Mouse (Mus musculus) stomach, embryonic 16.5 days (tissue): Measurements from ENCODE around the gene Spag9. TPM values are rescaled to one million over a fixed set of nuclear protein-coding genes. Genes with fewer than 3 reads are reported as not detected.

Source experiments
- ATAC-seq: fragments of 200-750 bp; cut with Nextera tagmentation; 2 replicates; pipeline ENCODE4 v1.8.0; 2017; ENCODE audit warnings: moderate number of reproducible peaks, moderate TSS enrichment; ENCODE audit not compliant: insufficient read depth, low FRiP score
- H3K27ac ChIP-seq: fragments of 300-500 bp; sonication (generic); 2 replicates; pipeline ENCODE4 v1.5.1; 2014; ENCODE audit warnings: low read length
- H3K27me3 ChIP-seq: fragments of 300-500 bp; sonication (generic); 2 replicates; pipeline ENCODE4 v1.6.1; 2014; ENCODE audit warnings: low read length, control low read depth, mixed read lengths; ENCODE audit not compliant: control insufficient read depth, insufficient read depth
- H3K36me3 ChIP-seq: fragments of 300-500 bp; sonication (generic); 2 replicates; pipeline ENCODE4 v1.6.1; 2014; ENCODE audit warnings: low read length; ENCODE audit not compliant: control insufficient read depth, insufficient read depth
- H3K4me1 ChIP-seq: fragments of 300-500 bp; sonication (generic); 2 replicates; pipeline ENCODE4 v1.6.1; 2014; ENCODE audit warnings: low read length, control low read depth, mixed read lengths; ENCODE audit not compliant: control insufficient read depth, insufficient read depth
- H3K4me2 ChIP-seq: fragments of 300-500 bp; sonication (generic); 2 replicates; pipeline ENCODE4 v1.6.1; 2014; ENCODE audit warnings: low read depth, low read length, mixed read lengths
- H3K4me3 ChIP-seq: fragments of 300-500 bp; sonication (generic); replicated peaks from 2 replicates; pipeline ENCODE4 v1.5.1; 2014; ENCODE audit warnings: mild to moderate bottlenecking, low read length
- H3K9ac ChIP-seq: fragments of 300-500 bp; sonication (generic); 2 replicates; pipeline ENCODE4 v1.6.1; 2014; ENCODE audit warnings: low read length
- H3K9me3 ChIP-seq: fragments of 300-500 bp; sonication (generic); replicated peaks from 2 replicates; pipeline ENCODE4 v1.6.1; 2016; ENCODE audit warnings: low read length, control low read depth; ENCODE audit not compliant: control insufficient read depth
- WGBS: fragments of 180-500 bp; shearing (Covaris S2); extraction: QIAGEN DNeasy Blood & Tissue Kit; methylation state at CpG from one replicate; pipeline ENCODE4 v1.1.7; 2014; 5-methylcytosine and 5-hydroxymethylcytosine counted together
- polyA plus RNA-seq: library from polyadenylated mRNA; unstranded; fragments of >200 nt; fragmentation: Nextera tagmentation; extraction: Ambion mirVana; gene quantifications from 2 replicates; pipeline ENCODE4 v1.2.1, GENCODE M21; 2015

The Spag9 gene
- polyA plus RNA-seq, 1 experiment from 2014 or later, result 31.0 TPM

GRCm38 (mm10) chr11:94140540-94140939, 144.6 kb downstream of the Spag9 start:
- H3K4me2 ChIP-seq, result no peak overlapping the region
- H3K9ac ChIP-seq, result no peak overlapping the region
- H3K9me3 ChIP-seq, result no peaks in the 10 kb centered on the region
- 67% methylated on average over 3 of the region's 3 CpGs for WGBS
- no peaks in the 10 kb centered on the region for H3K27me3 ChIP-seq
- no peaks in the 10 kb centered on the region for H3K36me3 ChIP-seq
- H3K4me3 ChIP-seq, result no peak overlapping the region
- H3K4me1 ChIP-seq, result peaks cover 28% of the 10 kb centered on the region
- H3K27ac ChIP-seq, result no peak overlapping the region
- ATAC-seq, result no peak

GRCm38 (mm10) chr11:94141564-94141963, 145.7 kb downstream of the Spag9 start:
- no peaks in the 10 kb centered on the region for H3K36me3 ChIP-seq

GRCm38 (mm10) chr11:94143336-94143735, 147.4 kb downstream of the Spag9 start:
- H3K4me1 ChIP-seq, result peaks cover 9% of the 10 kb centered on the region; the same call in 1 of the 2 replicates
- 70% methylated on average over 2 of the region's 2 CpGs for WGBS
- no peak overlapping the region for H3K9ac ChIP-seq
- no peaks in the 10 kb centered on the region for H3K9me3 ChIP-seq
- no peaks in the 10 kb centered on the region for H3K36me3 ChIP-seq
- ATAC-seq, result no peak
- H3K27ac ChIP-seq, result no peak overlapping the region
- H3K4me2 ChIP-seq, result no peak overlapping the region
- H3K27me3 ChIP-seq, result no peaks in the 10 kb centered on the region
- H3K4me3 ChIP-seq, result no peak overlapping the region

More at GRCm38 (mm10) chr11:94141564-94141963, 145.7 kb downstream of the Spag9 start:
- Histone ChIP-seq H3K9me3 (no peaks in the 10 kb centered on the region), H3K4me3 (no peak overlapping the region), H3K9ac (no peak overlapping the region), H3K27ac (no peak overlapping the region), H3K4me1 (peaks cover 27% of the 10 kb centered on the region), H3K4me2 (no peak overlapping the region), H3K27me3 (no peaks in the 10 kb centered on the region)
- WGBS, result 51% methylated on average over 3 of the region's 3 CpGs
- ATAC-seq, result no peak

GRCm38 (mm10) chr11:94144771-94145539, 149.1 kb downstream of the Spag9 start:
- WGBS, result 50% methylated on average over 11 of the region's 11 CpGs
- H3K9me3 ChIP-seq, result no peaks in the 10 kb centered on the region
- H3K4me2 ChIP-seq, result 0 out of 2 replicates have a peak overlapping the region, but pooled peaks have one; percentile 11
- peak; percentile 74; the same call in 1 of the 2 replicates for ATAC-seq
- H3K27ac ChIP-seq, result peak overlapping the region; percentile 72
- no peak overlapping the region for H3K4me3 ChIP-seq
- H3K27me3 ChIP-seq, result no peaks in the 10 kb centered on the region
- H3K36me3 ChIP-seq, result no peaks in the 10 kb centered on the region
- H3K4me1 ChIP-seq, result peaks cover 4% of the 10 kb centered on the region; the same call in 1 of the 2 replicates
- H3K9ac ChIP-seq, result no peak overlapping the region

GRCm38 (mm10) chr11:94146049-94146605, 150.2 kb downstream of the Spag9 start:
- WGBS, result 90% methylated on average over 14 of the region's 14 CpGs
- no peak overlapping the region for H3K4me3 ChIP-seq
- no peak for ATAC-seq
- H3K9ac ChIP-seq, result no peak overlapping the region
- H3K9me3 ChIP-seq, result no peaks in the 10 kb centered on the region
- H3K4me1 ChIP-seq, result peaks cover 9% of the 10 kb centered on the region
- no peaks in the 10 kb centered on the region for H3K27me3 ChIP-seq
- no peaks in the 10 kb centered on the region for H3K36me3 ChIP-seq
- H3K4me2 ChIP-seq, result no peak overlapping the region
- H3K27ac ChIP-seq, result no peak overlapping the region

- Histone ChIP-seq H3K4me3 (no peak overlapping the region), H3K4me1 (peaks cover 9% of the 10 kb centered on the region), H3K4me2 (no peak overlapping the region), H3K27me3 (no peaks in the 10 kb centered on the region), H3K9me3 (no peaks in the 10 kb centered on the region), H3K27ac (no peak overlapping the region), H3K36me3 (no peaks in the 10 kb centered on the region), H3K9ac (no peak overlapping the region)
- ATAC-seq, result no peak
- WGBS, result 80% methylated on average over 11 of the region's 11 CpGs
These were observed 151.0 kb downstream of the Spag9 start for GRCm38 (mm10) chr11:94146733-94147485.

- H3K4me3 ChIP-seq, result no peak overlapping the region
- ATAC-seq, result no peak
- no peak overlapping the region for H3K9ac ChIP-seq
- H3K4me2 ChIP-seq, result 0 out of 2 replicates have a peak overlapping the region, but pooled peaks have one; percentile 84
- 66% methylated on average over 12 of the region's 12 CpGs for WGBS
- no peaks in the 10 kb centered on the region for H3K27me3 ChIP-seq
- no peaks in the 10 kb centered on the region for H3K9me3 ChIP-seq
- no peaks in the 10 kb centered on the region for H3K36me3 ChIP-seq
- H3K27ac ChIP-seq, result no peak overlapping the region
- H3K4me1 ChIP-seq, result peaks cover 9% of the 10 kb centered on the region
These were observed 152.3 kb downstream of the Spag9 start for GRCm38 (mm10) chr11:94148105-94148696.

- no peak for ATAC-seq
- WGBS, result under 1% methylated on average over 46 of the region's 46 CpGs
- Histone ChIP-seq H3K9me3 (no peaks in the 10 kb centered on the region), H3K4me1 (peaks cover 9% of the 10 kb centered on the region), H3K4me3 (peak overlapping the region; percentile 53), H3K9ac (peak overlapping the region; percentile 72), H3K36me3 (no peaks in the 10 kb centered on the region), H3K27me3 (no peaks in the 10 kb centered on the region), H3K27ac (no peak overlapping the region), H3K4me2 (peak overlapping the region; percentile 84)
These were observed 153.1 kb downstream of the Spag9 start for GRCm38 (mm10) chr11:94148931-94149491.
